Mouse (Mus musculus) G1E (cell line): ENCODE data around the gene Rreb1.

Source experiments
- CTCF ChIP-seq: IDR thresholded peaks from 2 replicates; pipeline ENCODE4 v1.5.1; 2012; ENCODE audit warnings: low read depth, low read length, inconsistent platforms, mixed read lengths
- GATA1 ChIP-seq: IDR thresholded peaks from 2 replicates; pipeline ENCODE4 v1.6.1; 2012; ENCODE audit warnings: borderline replicate concordance, low read length, inconsistent platforms, mixed read lengths
- GATA2 ChIP-seq: IDR thresholded peaks from 2 replicates; pipeline ENCODE4 v1.6.1; 2012; ENCODE audit warnings: low read depth, low read length, inconsistent platforms, borderline replicate concordance
- POLR2AphosphoS5 ChIP-seq: IDR thresholded peaks from 2 replicates; pipeline ENCODE4 v1.6.1; 2012; ENCODE audit warnings: low read depth, low read length, inconsistent platforms; ENCODE audit not compliant: insufficient replicate concordance
- TAL1 ChIP-seq: conservative IDR thresholded peaks from 2 replicates; pipeline ENCODE4 v1.6.1; 2012; ENCODE audit warnings: low read depth, low read length, inconsistent platforms, mixed read lengths

- TF ChIP-seq CTCF (no peak), GATA1 (no peak), GATA2 (no peak), POLR2AphosphoS5 (no peak), TAL1 (no peak)
Measured at GRCm38 (mm10) chr13:37845156-37845555, 67.0 kb downstream of the Rreb1 start.
